Mouse (Mus musculus) midbrain, embryonic 13.5 days (tissue): ENCODE measurements at regions not wholly inside any gene's neighbourhood (a gene's known extent, or its start where the extent isn't known, plus 50 kb on each side); places are given as distances from the start of the nearest gene placed in this dataset.
"Not testable (repeated sequence)": the region's sequence is repeated elsewhere in the genome, so short reads cannot be mapped to it uniquely, and the experiment has no call there.

Experiments
- ATAC-seq: fragments of 200-750 bp; cut with Nextera tagmentation; 2 replicates; pipeline ENCODE4 v1.8.0; 2017; ENCODE audit warnings: mild to moderate bottlenecking, moderate TSS enrichment, moderate library complexity
- H3K27ac ChIP-seq: fragments of 300-500 bp; sonication (generic); 2 replicates; pipeline ENCODE4 v1.5.1; 2015; ENCODE audit warnings: inconsistent platforms, mild to moderate bottlenecking, moderate library complexity
- H3K27me3 ChIP-seq: fragments of 300-500 bp; sonication (generic); 2 replicates; pipeline ENCODE4 v1.6.1; 2015; ENCODE audit warnings: mild to moderate bottlenecking, inconsistent platforms
- H3K36me3 ChIP-seq: fragments of 300-500 bp; sonication (generic); 2 replicates; pipeline ENCODE4 v1.6.1; 2015; ENCODE audit warnings: mild to moderate bottlenecking, inconsistent platforms
- H3K4me1 ChIP-seq: fragments of 300-500 bp; sonication (generic); replicated peaks from 2 replicates; pipeline ENCODE4 v1.6.1; 2015; ENCODE audit warnings: inconsistent platforms
- H3K4me2 ChIP-seq: fragments of 300-500 bp; sonication (generic); replicated peaks from 2 replicates; pipeline ENCODE4 v1.6.1; 2015; ENCODE audit warnings: moderate library complexity, mild to moderate bottlenecking, inconsistent platforms
- H3K4me3 ChIP-seq: fragments of 300-500 bp; sonication (generic); replicated peaks from 2 replicates; pipeline ENCODE4 v1.5.1; 2015; ENCODE audit warnings: mild to moderate bottlenecking, inconsistent platforms
- H3K9ac ChIP-seq: fragments of 300-500 bp; sonication (generic); replicated peaks from 2 replicates; pipeline ENCODE4 v1.6.1; 2015; ENCODE audit warnings: mild to moderate bottlenecking, inconsistent platforms
- H3K9me3 ChIP-seq: fragments of 300-500 bp; sonication (generic); 2 replicates; pipeline ENCODE4 v1.6.1; 2016; ENCODE audit warnings: mild to moderate bottlenecking, inconsistent platforms
- WGBS: fragments of 180-500 bp; shearing (Covaris S2); methylation state at CpG from one replicate; pipeline ENCODE4 v1.1.7; 2015; 5-methylcytosine and 5-hydroxymethylcytosine counted together

DNA sequence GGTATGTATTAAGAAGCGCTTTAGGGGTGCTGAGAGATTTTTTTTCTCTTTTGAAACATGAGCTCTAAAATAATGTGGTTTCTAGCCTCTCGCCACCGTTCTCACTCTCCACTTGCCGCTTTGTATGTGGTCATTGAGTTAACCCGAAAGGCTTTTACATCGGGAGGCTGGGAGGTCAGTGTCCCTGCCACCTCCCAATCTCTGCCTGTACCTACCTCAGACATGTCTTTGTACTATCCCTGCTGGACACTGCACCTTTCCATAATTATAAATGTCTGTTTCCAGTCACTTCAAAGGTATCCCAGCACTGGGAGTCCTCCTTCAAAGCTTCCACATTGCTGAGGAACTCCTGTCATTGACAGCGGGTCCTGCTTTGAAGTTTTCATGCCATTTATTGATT is 347.6 kb upstream of the Tbc1d2b start:
- Histone ChIP-seq H3K4me1 (no peaks in the 10 kb centered on the region), H3K36me3 (no peaks in the 10 kb centered on the region), H3K27me3 (no peaks in the 10 kb centered on the region), H3K9me3 (no peaks in the 10 kb centered on the region), H3K9ac (no peak overlapping the region), H3K4me3 (no peak overlapping the region), H3K4me2 (no peak overlapping the region), H3K27ac (no peak overlapping the region)
- peak; percentile 70 for ATAC-seq
- 51% methylated on average over 7 of the region's 7 CpGs for WGBS

DNA sequence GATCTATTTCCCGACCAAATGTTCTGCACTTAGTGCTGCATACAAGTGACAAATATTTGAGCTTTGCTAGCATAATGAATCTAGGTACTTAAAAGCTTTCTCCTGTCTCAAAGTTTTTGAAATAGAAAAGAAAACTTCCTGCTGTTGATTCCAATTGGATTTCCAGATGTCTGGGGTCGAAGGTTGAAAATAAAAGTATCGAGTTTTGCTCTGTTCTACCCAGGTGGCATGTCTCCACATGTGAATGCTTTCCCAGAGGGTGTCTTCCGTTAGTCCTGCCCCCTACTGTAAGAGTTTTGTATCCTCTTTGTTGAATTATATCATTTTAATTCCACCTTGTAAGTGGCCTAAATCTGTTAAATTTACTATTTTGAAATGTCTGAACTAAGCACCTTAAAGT is 327.3 kb upstream of the Tbc1d2b start:
- Histone ChIP-seq H3K36me3 (no peaks in the 10 kb centered on the region), H3K4me2 (no peak overlapping the region), H3K27ac (no peak overlapping the region), H3K27me3 (no peaks in the 10 kb centered on the region), H3K4me3 (no peak overlapping the region), H3K4me1 (no peaks in the 10 kb centered on the region), H3K9me3 (no peaks in the 10 kb centered on the region), H3K9ac (no peak overlapping the region)
- no peak for ATAC-seq
- WGBS: 81% methylated on average over 4 of the region's 4 CpGs

DNA sequence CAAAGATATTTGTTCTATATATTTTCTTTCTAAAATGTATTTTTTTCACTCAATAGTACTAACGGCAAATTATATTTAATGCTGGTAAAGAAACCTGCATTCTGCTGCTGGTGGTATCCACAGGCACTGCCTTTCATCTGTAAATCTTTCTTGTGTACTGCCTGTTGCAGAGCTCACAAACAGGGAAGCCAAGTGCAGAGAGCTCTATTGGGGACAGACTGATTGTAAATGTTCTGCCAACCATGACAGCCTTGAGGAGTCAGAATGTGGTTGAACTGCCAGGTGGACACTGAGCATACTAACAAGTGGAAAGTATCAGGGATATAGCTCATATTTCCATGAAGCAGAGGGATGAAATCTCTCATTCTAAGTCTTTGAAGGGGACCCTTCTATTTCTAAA is 286.1 kb upstream of the Tbc1d2b start:
- 29% methylated on average over 1 of the region's 1 CpGs for WGBS
- H3K27ac ChIP-seq: no peak overlapping the region

DNA sequence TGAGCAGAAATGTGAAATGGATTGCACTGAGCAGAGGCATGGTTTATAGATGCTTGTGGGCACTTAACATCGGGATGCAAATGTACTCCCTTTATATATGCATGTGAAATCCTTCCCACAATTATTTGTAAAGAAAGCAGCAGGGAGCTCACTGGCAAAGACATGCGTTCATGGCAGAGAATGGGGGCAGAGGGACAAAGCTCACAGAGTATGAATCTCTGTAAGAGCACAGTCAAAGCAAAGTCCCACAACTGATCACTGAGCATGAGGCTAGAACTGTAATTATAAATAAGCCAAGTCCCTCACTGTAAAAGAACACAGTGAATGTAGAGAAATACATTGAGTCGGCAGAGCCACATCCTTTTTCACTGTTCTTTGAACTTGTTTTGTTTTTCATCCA is 285.6 kb upstream of the Tbc1d2b start:
- Histone ChIP-seq H3K4me1 (0 out of 2 replicates have a peak, but pooled peaks cover 15% of the 10 kb centered on the region), H3K4me3 (no peak overlapping the region), H3K36me3 (no peaks in the 10 kb centered on the region), H3K27me3 (no peaks in the 10 kb centered on the region), H3K4me2 (no peak overlapping the region), H3K9me3 (0 out of 2 replicates have a peak, but pooled peaks cover 7% of the 10 kb centered on the region), H3K27ac (0 out of 2 replicates have a peak overlapping the region, but pooled peaks have one; percentile 35), H3K9ac (no peak overlapping the region)
- 29% methylated on average over 3 of the region's 3 CpGs for WGBS
- peak; percentile 40; the same call in 1 of the 2 replicates for ATAC-seq

More for the DNA sequence above, 286.1 kb upstream of the Tbc1d2b start:
- Histone ChIP-seq H3K27me3 (no peaks in the 10 kb centered on the region), H3K4me1 (0 out of 2 replicates have a peak, but pooled peaks cover 15% of the 10 kb centered on the region), H3K36me3 (no peaks in the 10 kb centered on the region), H3K9ac (no peak overlapping the region), H3K9me3 (0 out of 2 replicates have a peak, but pooled peaks cover 7% of the 10 kb centered on the region), H3K4me3 (no peak overlapping the region), H3K4me2 (no peak overlapping the region)
- no peak for ATAC-seq

DNA sequence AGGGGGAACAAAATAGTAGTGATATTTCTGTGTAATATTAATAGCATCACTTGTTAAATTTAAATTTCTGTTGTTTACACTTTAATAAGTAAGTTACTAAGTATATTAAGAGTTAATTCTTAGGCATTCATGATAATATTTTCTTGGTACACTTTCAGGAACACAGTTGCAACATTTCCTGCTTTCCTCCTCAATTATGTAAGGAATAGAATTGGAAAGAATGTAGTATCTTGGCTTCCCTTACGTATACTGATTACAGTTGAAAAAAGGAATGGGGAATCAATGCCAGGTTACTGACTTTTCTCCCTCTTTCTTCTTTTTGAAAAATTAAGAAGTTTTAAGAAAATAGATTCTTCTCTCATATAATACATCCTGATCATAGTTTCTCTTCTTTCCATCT is 277.3 kb upstream of the Tbc1d2b start:
- 100% methylated on average over 1 of the region's 1 CpGs for WGBS
- H3K27ac ChIP-seq: no peak overlapping the region
- no peak for ATAC-seq

DNA sequence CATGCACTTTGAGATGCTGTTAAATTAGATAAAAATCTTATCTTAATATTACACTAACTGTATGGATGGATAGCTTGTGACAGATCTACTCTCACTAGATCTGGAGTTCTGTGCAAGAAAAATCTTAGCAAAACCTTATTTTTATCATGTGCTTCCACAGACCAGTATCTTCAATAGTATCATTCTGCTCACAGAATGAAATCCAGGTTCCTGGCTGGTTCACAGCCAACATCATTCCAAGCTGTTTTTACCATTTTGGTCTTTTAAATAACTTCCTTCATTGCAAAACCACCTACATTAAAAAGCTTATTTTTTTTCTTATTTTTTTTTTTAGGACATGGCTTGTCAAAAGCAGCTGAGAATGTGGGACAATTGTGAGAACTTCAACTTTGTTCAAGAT is 276.1 kb upstream of the Tbc1d2b start:
- Histone ChIP-seq H3K4me3 (no peak overlapping the region), H3K27me3 (no peaks in the 10 kb centered on the region), H3K4me1 (no peaks in the 10 kb centered on the region), H3K27ac (no peak overlapping the region), H3K9me3 (no peaks in the 10 kb centered on the region), H3K4me2 (no peak overlapping the region), H3K9ac (no peak overlapping the region), H3K36me3 (no peaks in the 10 kb centered on the region)
- no peak for ATAC-seq

More for the DNA sequence above, 277.3 kb upstream of the Tbc1d2b start:
- Histone ChIP-seq H3K9me3 (no peaks in the 10 kb centered on the region), H3K27me3 (no peaks in the 10 kb centered on the region), H3K4me3 (no peak overlapping the region), H3K4me2 (no peak overlapping the region), H3K4me1 (no peaks in the 10 kb centered on the region), H3K36me3 (no peaks in the 10 kb centered on the region), H3K9ac (no peak overlapping the region)

DNA sequence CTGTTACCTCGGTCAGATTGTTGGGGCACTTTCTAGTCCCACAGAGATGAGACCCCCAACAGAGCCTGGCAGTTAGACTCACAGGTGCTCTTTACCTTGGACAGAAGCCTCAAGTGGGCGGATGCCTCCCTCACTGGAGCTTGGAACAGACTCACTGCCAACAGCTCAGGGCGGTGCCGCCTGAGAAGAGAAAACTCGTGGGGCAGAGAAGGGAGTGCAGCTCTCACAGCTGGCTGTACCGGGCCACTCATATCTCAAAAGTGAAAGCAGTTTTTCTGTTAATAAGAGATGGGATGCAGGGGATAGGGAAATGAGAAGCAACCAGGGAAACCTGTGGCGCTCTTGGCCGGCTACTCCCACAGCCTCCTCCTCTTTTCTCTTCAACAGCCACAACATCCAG is 267.1 kb upstream of the Tbc1d2b start:
- H3K9me3 ChIP-seq: not testable (repeated sequence)

DNA sequence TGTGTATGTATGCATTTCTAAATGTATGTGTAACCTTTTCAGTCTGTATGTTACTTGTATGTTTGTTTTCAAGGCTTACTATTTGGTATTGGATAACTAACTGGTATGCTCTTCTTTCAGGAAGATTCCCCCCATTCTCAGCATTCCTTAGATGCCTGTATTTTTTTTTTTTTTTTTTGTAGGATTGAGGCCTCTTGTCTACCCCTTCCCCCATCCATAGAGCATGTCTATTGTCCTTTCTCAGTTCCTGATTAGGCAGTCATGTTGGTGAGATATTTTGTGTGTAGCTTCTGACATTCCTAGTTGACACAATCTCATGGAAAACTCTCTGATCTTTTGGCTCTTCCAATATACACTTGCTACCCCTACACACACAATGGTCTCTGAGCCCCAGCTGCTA is 262.8 kb upstream of the Tbc1d2b start:
- Histone ChIP-seq H3K4me2 (no peak overlapping the region), H3K36me3 (no peaks in the 10 kb centered on the region), H3K4me1 (no peaks in the 10 kb centered on the region), H3K27me3 (no peaks in the 10 kb centered on the region), H3K27ac (no peak overlapping the region), H3K4me3 (no peak overlapping the region), H3K9me3 (no peaks in the 10 kb centered on the region), H3K9ac (no peak overlapping the region)
- no peak for ATAC-seq

More for the DNA sequence above, 267.1 kb upstream of the Tbc1d2b start:
- H3K4me1 ChIP-seq, H3K9ac ChIP-seq, H3K4me2 ChIP-seq, ATAC-seq, H3K4me3 ChIP-seq, H3K36me3 ChIP-seq, H3K27me3 ChIP-seq, H3K27ac ChIP-seq: not testable (repeated sequence)
- WGBS: 90% methylated on average over 8 of the region's 8 CpGs

DNA sequence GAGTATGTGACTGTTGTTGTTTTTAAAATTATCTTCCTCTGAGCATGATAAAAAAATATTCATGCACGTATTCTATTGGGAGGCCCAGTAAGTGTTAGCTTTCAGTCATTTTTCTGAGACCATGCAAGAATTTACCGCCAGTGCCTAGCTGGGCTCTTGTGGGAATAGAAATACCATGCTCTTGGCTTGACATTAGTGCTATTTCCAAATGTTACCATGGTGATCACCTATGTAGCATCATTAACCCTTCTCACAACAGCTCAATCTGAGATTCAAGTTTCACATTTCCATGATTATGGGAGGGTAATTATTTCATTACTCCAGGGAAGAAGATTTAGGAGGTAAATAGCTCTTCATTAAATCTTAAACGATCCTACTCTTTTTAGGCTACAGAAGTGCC is 250.6 kb upstream of the Tbc1d2b start:
- H3K4me2 ChIP-seq: no peak overlapping the region
- H3K9me3 ChIP-seq: no peaks in the 10 kb centered on the region
- no peak overlapping the region for H3K4me3 ChIP-seq
- 63% methylated on average over 3 of the region's 3 CpGs for WGBS
- no peak for ATAC-seq
- no peak overlapping the region for H3K27ac ChIP-seq
- no peak overlapping the region for H3K9ac ChIP-seq
- H3K36me3 ChIP-seq: no peaks in the 10 kb centered on the region
- no peaks in the 10 kb centered on the region for H3K27me3 ChIP-seq
- H3K4me1 ChIP-seq: no peaks in the 10 kb centered on the region

DNA sequence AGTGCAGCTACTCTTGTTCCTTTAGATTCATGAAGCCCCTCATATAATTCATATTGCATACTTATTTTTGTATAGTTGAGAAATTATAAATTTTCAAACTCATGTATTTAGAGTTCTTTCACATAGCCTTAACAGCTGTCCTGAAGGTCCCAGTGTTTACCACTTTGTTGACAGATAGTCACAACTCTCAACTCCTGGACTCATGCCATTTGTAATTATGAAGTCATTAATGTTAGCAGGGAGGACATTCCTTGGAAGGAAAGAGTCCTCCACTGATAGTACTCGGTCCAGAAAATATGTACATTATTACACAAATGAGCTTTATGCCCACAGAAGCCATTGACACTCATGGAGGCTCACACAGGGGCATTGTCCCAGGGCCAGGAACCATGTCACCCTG is 224.3 kb upstream of the Tbc1d2b start:
- 68% methylated on average over 1 of the region's 1 CpGs for WGBS
- no peak overlapping the region for H3K4me3 ChIP-seq
- H3K9ac ChIP-seq: no peak overlapping the region
- ATAC-seq: no peak
- no peaks in the 10 kb centered on the region for H3K36me3 ChIP-seq
- H3K27me3 ChIP-seq: no peaks in the 10 kb centered on the region
- no peak overlapping the region for H3K4me2 ChIP-seq
- H3K9me3 ChIP-seq: no peaks in the 10 kb centered on the region
- no peak overlapping the region for H3K27ac ChIP-seq
- H3K4me1 ChIP-seq: no peaks in the 10 kb centered on the region

DNA sequence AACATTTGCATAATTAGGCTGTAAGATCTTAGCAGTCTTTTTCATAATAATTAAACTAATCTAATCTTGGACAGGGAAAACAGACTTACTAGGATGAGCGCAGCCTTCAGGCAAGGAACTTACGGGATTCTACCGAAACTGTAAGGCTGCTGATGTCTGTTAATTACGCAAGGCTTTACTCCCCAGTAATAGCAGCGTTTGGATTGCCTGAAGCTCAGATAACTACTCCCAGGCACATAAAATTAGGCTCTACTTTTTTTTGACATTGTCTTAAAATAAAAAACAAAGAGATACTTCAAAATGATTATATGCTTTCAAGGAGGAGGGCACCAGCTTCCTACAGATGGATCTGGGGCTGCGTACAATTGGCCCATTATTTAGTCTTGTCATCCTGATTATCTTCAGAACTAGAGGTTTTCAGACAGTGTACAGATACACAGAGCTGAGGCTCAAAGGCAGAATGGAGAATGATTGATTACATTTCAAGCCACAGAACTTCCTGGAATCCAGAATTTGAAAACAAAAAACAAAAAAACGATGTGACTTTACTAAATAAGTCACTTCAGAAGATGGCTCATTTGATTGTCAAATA is 220.1 kb upstream of the Tbc1d2b start:
- ATAC-seq: peak; percentile 58; the same call in 1 of the 2 replicates
- Histone ChIP-seq H3K9me3 (no peaks in the 10 kb centered on the region), H3K27me3 (no peaks in the 10 kb centered on the region), H3K4me2 (no peak overlapping the region), H3K4me3 (no peak overlapping the region), H3K36me3 (no peaks in the 10 kb centered on the region), H3K4me1 (no peaks in the 10 kb centered on the region), H3K27ac (no peak overlapping the region), H3K9ac (no peak overlapping the region)
- WGBS: 78% methylated on average over 7 of the region's 7 CpGs

DNA sequence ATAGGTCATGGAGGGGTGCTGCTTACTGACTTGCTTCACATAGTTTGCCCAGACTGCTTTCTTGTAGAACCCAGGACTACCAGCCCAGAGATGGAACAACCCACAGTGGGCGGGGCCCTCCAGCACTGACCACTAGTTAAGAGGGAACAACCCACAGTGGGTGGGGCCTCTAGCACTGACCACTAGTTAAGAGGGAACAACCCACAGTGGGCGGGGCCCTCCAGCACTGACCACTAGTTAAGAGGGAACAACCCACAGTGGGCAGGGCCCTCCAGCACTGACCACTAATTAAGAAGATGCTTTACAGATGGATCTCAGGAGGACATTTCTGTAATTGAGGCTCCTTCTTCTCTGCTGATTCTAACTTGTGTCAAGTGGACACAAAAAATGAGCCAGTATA is 180.0 kb upstream of the Tbc1d2b start:
- H3K4me2 ChIP-seq: no peak overlapping the region
- no peak for ATAC-seq
- H3K27me3 ChIP-seq: no peaks in the 10 kb centered on the region
- WGBS: 97% methylated on average over 2 of the region's 2 CpGs
- H3K9me3 ChIP-seq: no peaks in the 10 kb centered on the region
- H3K4me1 ChIP-seq: no peaks in the 10 kb centered on the region
- no peak overlapping the region for H3K27ac ChIP-seq
- no peak overlapping the region for H3K9ac ChIP-seq
- no peaks in the 10 kb centered on the region for H3K36me3 ChIP-seq
- no peak overlapping the region for H3K4me3 ChIP-seq

DNA sequence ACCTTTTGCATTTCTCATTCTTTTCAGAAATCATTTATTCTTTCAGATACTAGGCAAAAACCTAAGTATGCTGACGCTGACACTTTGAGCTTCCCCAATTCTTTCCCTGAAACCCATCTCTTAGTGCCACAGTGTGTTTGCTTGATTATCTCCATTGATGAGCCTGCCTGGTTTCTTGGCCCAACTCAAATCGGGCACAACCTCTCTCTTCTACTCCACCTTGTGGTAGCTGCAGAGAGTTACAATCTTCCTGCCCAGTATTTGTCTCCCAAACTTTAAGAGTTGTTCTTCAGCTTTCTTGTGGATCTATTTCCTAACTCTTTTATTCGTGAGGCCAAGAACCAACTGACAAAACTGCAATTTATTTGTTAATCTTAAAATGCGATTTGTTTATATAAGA is 176.4 kb upstream of the Tbc1d2b start:
- 19% methylated on average over 4 of the region's 4 CpGs for WGBS
- H3K36me3 ChIP-seq: no peaks in the 10 kb centered on the region
- no peaks in the 10 kb centered on the region for H3K27me3 ChIP-seq
- H3K9ac ChIP-seq: no peak overlapping the region
- H3K4me2 ChIP-seq: no peak overlapping the region
- no peaks in the 10 kb centered on the region for H3K4me1 ChIP-seq
- no peaks in the 10 kb centered on the region for H3K9me3 ChIP-seq
- no peak for ATAC-seq
- H3K27ac ChIP-seq: no peak overlapping the region
- no peak overlapping the region for H3K4me3 ChIP-seq
